Mouse (Mus musculus): ENCODE measurements around the gene Csnk1e.

Csnk1e gene

DNA sequence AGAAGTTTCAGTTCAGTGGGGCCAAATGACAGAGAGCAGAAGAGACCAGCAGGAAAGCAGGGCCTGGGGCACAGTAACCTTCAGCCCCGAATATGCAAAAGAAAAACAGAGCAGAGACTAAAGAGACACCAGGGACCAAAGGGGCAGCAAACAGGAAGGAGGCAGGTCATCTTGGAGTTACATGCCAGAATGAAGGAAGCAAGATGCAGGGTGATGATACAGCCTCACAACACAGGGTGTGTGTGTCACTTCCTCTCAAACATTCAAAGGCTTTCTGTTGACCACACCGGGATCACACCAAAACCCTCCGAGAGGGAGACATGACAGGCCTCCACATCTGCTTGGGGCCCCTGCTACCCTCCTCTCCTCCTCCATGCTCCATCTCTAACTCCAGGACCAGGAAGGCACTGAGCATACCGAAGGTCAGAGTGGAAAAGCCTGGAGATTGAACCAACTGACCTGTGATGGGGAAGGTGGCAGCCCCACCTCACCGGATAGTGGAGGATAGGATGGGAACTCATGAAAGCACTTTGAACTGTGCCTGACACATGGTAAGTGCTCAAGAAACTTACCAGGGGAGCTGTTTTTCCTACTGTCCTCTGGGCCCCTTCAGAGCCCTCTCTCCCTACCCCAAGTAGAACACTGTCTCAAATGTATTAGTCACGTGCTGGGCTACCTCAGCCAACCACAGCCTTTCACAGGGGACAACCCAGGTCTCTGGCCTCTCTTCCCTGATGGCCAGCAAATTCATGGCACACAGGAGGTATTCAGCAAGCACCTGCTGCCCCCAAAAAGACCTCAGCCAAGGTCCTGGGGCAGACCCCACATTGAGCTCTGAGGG lies 55.0 kb downstream of the Csnk1e start:
- in situ Hi-C loops (cut with MboI, MseI): loop anchor here in 1 of 2 experiments (10.0 kb wide), 1 partner anchor 906 kb away; the partner anchor contains the start of gene Il2rb

- in situ Hi-C loops (cut with MboI, MseI): loop anchor here in 1 of 2 experiments (10.0 kb wide), 1 partner anchor 905 kb away; the partner anchor contains the start of gene Il2rb
These were observed 55.9 kb downstream of the Csnk1e start for GRCm38 (mm10) chr15:79399231-79400052.

DNA sequence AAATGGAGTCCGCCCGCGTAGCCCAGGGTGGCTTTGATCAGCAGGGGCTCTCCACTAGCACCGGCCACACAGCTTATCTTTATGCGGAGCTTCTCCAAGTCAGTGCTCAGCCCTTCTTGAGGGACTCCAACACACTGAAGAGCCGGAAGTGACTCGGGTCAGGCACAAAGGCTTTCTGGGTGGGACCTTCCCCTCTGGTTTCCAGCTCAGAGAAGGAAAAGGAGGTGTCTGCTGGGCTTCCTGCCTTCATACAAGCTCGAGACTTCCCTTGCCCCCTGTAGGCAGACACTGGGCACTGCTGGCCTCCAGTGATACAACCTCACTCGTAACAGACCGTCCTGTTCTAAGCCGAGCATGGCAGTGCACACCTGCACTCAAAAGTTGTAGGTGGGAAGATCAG lies 58.6 kb downstream of the Csnk1e start:
- in situ Hi-C loops (cut with MboI, MseI): no loop called here

DNA sequence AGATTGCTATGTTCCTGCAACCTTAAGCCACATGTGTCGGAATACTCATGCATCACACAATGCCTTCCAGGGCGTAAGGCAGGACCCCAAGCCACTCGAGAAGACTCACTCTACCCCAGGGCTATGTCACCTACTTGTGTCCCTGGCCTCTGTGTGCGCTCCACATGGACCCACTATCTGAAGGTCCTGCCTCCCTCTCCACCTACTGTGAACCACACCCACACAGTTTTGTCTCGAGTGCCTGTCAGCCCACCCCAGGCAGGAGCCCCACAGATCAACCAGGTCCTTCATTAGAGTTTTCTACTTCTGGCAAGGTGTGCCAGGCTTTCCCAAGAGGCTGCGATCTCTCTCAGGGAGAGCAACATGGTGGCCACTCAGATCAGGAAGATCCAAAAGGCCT lies 60.1 kb downstream of the Csnk1e start:
- in situ Hi-C loops (cut with MboI, MseI): no loop called here

- in situ Hi-C loops (cut with MboI, MseI): no loop called here
These were observed 60.5 kb downstream of the Csnk1e start for GRCm38 (mm10) chr15:79394842-79395241.

- in situ Hi-C loops (cut with MboI, MseI): no loop called here
These were observed 62.3 kb downstream of the Csnk1e start for GRCm38 (mm10) chr15:79393101-79393500.

DNA sequence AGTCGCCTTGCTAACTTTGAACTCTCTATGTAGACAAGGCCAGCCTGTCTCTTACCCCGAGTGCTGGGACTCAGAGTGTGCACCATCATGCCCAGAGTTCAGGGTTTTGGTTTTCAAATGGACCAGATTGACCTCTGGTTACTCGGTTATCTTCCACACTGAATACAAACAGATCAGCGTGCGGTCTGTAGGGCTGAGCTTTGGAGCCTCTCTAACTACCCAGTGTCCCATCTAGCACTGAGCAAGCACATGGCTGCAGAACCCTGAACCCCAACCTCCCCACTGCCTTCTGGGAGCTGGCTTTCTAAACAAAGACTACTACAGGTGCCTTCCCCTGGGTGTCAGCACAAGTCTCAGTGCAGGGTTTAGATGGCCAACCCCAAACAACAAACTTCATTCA lies 62.8 kb downstream of the Csnk1e start:
- in situ Hi-C loops (cut with MboI, MseI): no loop called here

GRCm38 (mm10) chr15:79391447-79392093 lies 63.8 kb downstream of the Csnk1e start:
- in situ Hi-C loops (cut with MboI, MseI): no loop called here

GRCm38 (mm10) chr15:79390434-79390833 lies 64.9 kb downstream of the Csnk1e start:
- in situ Hi-C loops (cut with MboI, MseI): no loop called here

- in situ Hi-C loops (cut with MboI, MseI): no loop called here
These were observed 67.2 kb downstream of the Csnk1e start for GRCm38 (mm10) chr15:79388171-79388570.

- in situ Hi-C loops (cut with MboI, MseI): no loop called here
These were observed 67.8 kb downstream of the Csnk1e start for GRCm38 (mm10) chr15:79387611-79388010.

DNA sequence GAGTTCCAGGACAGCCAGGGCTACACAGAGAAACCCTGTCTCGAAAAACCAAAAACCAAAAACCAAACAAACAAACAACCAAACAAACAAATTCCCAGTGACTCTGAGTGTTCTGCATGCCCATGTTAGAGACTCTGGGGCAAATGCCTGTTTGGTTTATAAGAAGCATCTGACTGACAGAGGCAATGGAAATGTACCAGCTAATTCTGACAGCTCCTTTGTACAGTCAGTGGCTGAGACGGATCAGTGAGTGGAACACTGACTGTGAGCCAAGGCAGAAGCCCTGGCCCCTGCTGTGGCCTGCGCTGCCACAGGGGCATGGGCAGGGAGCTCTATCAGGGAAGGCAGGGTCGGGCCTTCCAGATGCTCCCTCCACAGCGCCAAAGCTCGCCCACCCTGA lies 68.3 kb downstream of the Csnk1e start:
- in situ Hi-C loops (cut with MboI, MseI): no loop called here

DNA sequence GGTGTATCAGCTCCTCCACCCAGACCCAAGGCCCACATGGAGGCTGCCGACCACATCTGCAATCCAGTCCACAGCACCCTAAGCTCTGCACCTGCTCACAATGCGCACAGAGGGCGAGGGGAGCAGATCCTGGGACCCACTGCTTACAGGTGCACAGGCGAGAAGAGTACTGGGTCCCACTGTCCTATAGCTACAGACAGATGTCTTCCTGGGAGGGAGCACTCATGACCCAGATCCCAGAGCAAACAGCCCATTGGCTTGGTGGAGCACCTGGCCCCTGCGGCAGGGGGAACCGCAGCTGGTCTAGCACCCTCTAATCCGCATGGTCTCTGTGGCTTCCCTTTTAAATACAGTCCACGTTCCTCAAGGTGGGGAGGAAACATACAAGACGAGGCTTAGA lies 73.7 kb downstream of the Csnk1e start:
- in situ Hi-C loops (cut with MboI, MseI): no loop called here

DNA sequence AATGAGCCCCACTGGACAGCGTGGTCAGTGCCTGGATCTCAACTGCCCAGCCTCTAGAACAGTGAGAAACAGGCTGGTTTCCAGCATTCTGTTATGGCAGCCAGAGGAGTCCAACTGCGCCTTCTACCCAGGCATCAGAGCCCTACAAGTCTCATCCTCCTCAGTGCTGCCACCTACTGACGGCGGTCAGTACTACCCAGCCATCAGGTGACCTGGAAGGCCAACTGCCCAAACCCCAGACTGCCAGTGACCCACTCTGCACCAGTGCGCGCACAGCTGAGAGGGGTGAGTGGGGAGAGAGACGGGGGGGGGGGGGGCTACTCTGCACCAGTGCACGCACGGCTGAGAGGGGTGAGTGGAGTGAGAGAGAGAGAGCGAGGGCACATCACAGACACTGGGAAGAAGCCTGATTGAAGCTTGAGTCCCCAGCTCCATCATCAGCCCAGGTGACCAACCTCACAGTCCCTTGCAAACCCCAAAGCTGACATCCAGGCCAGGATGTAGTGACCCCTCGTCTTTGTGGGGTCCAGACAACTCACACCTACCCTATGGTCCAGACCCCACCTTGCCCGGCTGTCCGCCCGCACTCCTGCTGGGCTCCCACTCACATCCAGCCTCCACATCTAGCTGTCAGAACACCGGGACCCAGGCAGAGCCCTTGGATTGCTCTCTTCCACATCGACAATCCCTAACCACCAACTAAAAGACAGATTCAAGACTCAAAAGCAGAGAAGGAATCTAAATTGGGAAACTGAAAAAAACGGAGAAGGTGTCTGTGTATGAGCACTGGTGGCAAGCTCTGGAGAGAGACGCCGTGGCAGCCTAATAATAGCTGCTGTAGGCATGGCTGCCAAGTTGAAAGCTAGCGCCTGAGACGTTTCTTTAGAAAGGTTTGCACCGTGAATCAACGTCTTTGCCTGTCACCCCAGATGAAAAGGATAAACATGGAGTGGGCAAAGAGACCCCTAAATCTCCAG lies 74.6 kb downstream of the Csnk1e start:
- in situ Hi-C loops (cut with MboI, MseI): no loop called here

- in situ Hi-C loops (cut with MboI, MseI): loop anchor here (5.0 kb wide), 2 partner anchors 88 to 137 kb away; no protein-coding TSS in a partner anchor
These were observed 75.7 kb downstream of the Csnk1e start for GRCm38 (mm10) chr15:79379658-79380057.

DNA sequence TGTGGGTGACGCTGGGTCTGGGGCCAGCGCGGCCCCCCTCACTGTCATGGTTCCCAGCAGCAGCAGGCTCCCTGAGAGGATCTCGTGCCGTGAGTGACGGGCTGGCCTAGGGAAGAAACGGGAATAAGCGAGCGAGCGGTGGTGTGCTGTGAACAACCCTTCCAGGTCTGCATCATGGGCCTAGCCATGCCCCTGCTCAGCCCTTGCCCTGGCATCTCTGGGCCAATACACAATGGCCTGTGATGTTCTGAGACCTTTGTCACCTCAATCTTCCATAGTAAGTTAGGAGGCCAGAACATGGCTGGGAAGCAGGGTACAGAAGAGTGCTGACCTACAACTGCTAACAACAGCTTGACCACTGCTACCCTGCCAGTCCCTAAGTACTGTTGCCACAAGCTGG lies 76.8 kb downstream of the Csnk1e start:
- in situ Hi-C loops (cut with MboI, MseI): loop anchor here (5.0 kb wide), 2 partner anchors 89 to 136 kb away; no protein-coding TSS in a partner anchor

- in situ Hi-C loops (cut with MboI, MseI): loop anchor here (5.0 kb wide), 2 partner anchors 90 to 135 kb away; no protein-coding TSS in a partner anchor
These were observed 77.7 kb downstream of the Csnk1e start for GRCm38 (mm10) chr15:79377681-79378080.

- in situ Hi-C loops (cut with MboI, MseI): loop anchor here (5.0 kb wide), 2 partner anchors 93 to 132 kb away; no protein-coding TSS in a partner anchor
These were observed 80.6 kb downstream of the Csnk1e start for GRCm38 (mm10) chr15:79374760-79375159.

- in situ Hi-C loops (cut with MboI, MseI): no loop called here
These were observed 85.0 kb downstream of the Csnk1e start for GRCm38 (mm10) chr15:79370281-79370843.
